Mouse (Mus musculus) MEL (cell line): ENCODE results near the gene Hmcn2.
A peak's percentile ranks its signal among the peaks of the same experiment; 100 is the strongest.

Source experiments
- CTCF ChIP-seq, 3 experiments: IDR thresholded peaks in 2 of 3; conservative IDR thresholded peaks in 1 of 3; 2 replicates each; pipeline ENCODE4 v1.5.1; 2011 to 2012; ENCODE audit warnings: low read length in 3 of 3, low read depth in 2 of 3, mild to moderate bottlenecking in 2 of 3, improper control_type of control experiment in 1 of 3, inconsistent platforms in 1 of 3, mixed read lengths in 1 of 3, moderate library complexity in 1 of 3; ENCODE audit not compliant: control insufficient read depth in 1 of 3, insufficient read depth in 1 of 3, poor library complexity in 1 of 3, severe bottlenecking in 1 of 3
- MYB ChIP-seq: IDR thresholded peaks from 2 replicates; pipeline ENCODE4 v1.6.1; 2011; ENCODE audit warnings: mild to moderate bottlenecking, low read depth, low read length, improper control_type of control experiment
- POLR2A ChIP-seq, 2 experiments: IDR thresholded peaks; 2 replicates each; pipeline ENCODE4 v1.6.1; 2011 to 2012; ENCODE audit warnings: low read length in 2 of 2, mild to moderate bottlenecking in 2 of 2, control low read depth in 1 of 2, improper control_type of control experiment in 1 of 2, low read depth in 1 of 2, moderate library complexity in 1 of 2; ENCODE audit not compliant: control insufficient read depth in 1 of 2, insufficient read depth in 1 of 2, poor library complexity in 1 of 2
- USF2 ChIP-seq, 2 experiments: IDR thresholded peaks; 2 replicates each; pipeline ENCODE4 v1.6.1; 2011 to 2012; ENCODE audit warnings: improper control_type of control experiment in 2 of 2, low read length in 2 of 2, borderline replicate concordance in 1 of 2, inconsistent platforms in 1 of 2, low read depth in 1 of 2, mild to moderate bottlenecking in 1 of 2; ENCODE audit not compliant: insufficient read depth in 1 of 2
- ZNF384 ChIP-seq: IDR thresholded peaks from 2 replicates; pipeline ENCODE4 v1.6.1; 2012; ENCODE audit warnings: low read depth, mild to moderate bottlenecking, inconsistent platforms, low read length, improper control_type of control experiment

DNA sequence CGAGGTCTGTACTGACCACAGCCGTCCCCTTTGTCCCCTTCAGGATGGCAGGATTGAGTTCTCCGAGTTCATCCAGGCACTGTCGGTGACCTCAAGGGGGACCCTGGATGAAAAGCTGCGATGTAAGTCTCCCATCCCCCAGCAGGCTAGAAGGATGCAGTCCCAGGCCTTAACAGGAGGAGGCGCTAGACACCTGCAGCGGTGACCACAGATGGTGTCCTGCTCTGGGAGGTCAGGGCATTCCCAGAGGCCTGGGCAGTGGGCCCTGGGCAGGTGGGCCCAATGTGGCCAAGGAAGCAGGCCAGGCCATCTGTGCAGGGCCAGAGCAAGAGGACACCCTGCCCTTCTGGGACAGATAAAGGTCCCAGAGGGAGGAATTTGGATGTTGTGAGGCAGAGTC, 31.9 kb upstream of the Hmcn2 start:
- TF ChIP-seq CTCF (IDR thresholded peaks at IDR 0.05 in 2 of 3, conservative IDR thresholded peaks at IDR 0.05 in 1 of 3; ENCODE audit: control insufficient read depth in 1 of 3, insufficient read depth in 1 of 3, low read depth in 2 of 3, low read length in 3 of 3, poor library complexity in 1 of 3, severe bottlenecking in 1 of 3) (peak; percentile 48 to 53 (median 48)), ZNF384 (no peak), MYB (no peak), USF2 (IDR thresholded peaks at IDR 0.05; ENCODE audit: borderline replicate concordance in 1 of 2, insufficient read depth in 1 of 2, low read depth in 1 of 2, low read length in 2 of 2) (no peak), POLR2A (IDR thresholded peaks at IDR 0.05; ENCODE audit: control insufficient read depth in 1 of 2, insufficient read depth in 1 of 2, low read depth in 1 of 2, low read length in 2 of 2, poor library complexity in 1 of 2) (no peak)
